Mouse (Mus musculus) limb, embryonic 15.5 days (tissue): Measurements from ENCODE around the gene Sap30. TPM values are rescaled to one million over a fixed set of nuclear protein-coding genes. Genes with fewer than 3 reads are reported as not detected.
A peak's percentile ranks its signal among the peaks of the same experiment; 100 is the strongest.
"Not testable (repeated sequence)": the region's sequence is repeated elsewhere in the genome, so short reads cannot be mapped to it uniquely, and the experiment has no call there.

Experiments used
- ATAC-seq: fragments of 200-750 bp; cut with Nextera tagmentation; 2 replicates; pipeline ENCODE4 v1.8.0; 2017; ENCODE audit warnings: low read depth, moderate TSS enrichment; ENCODE audit not compliant: insufficient number of reproducible peaks, low FRiP score, low TSS enrichment
- H3K27ac ChIP-seq: fragments of 300-500 bp; sonication (generic); 2 replicates; pipeline ENCODE4 v1.5.1; 2015; ENCODE audit warnings: moderate library complexity, mild to moderate bottlenecking, inconsistent platforms
- H3K27me3 ChIP-seq: fragments of 300-500 bp; sonication (generic); 2 replicates; pipeline ENCODE4 v1.6.1; 2015; ENCODE audit warnings: inconsistent platforms
- H3K36me3 ChIP-seq: fragments of 300-500 bp; sonication (generic); 2 replicates; pipeline ENCODE4 v1.6.1; 2015; ENCODE audit warnings: inconsistent platforms
- H3K4me1 ChIP-seq: fragments of 300-500 bp; sonication (generic); 2 replicates; pipeline ENCODE4 v1.6.1; 2015; ENCODE audit warnings: inconsistent platforms
- H3K4me2 ChIP-seq: fragments of 300-500 bp; sonication (generic); 2 replicates; pipeline ENCODE4 v1.6.1; 2015; ENCODE audit warnings: mild to moderate bottlenecking, inconsistent platforms
- H3K4me3 ChIP-seq: fragments of 300-500 bp; sonication (generic); 2 replicates; pipeline ENCODE4 v1.5.1; 2015; ENCODE audit warnings: mild to moderate bottlenecking, inconsistent platforms
- H3K9ac ChIP-seq: fragments of 300-500 bp; sonication (generic); 2 replicates; pipeline ENCODE4 v1.6.1; 2015; ENCODE audit warnings: inconsistent platforms
- H3K9me3 ChIP-seq: fragments of 300-500 bp; sonication (generic); 2 replicates; pipeline ENCODE4 v1.6.1; 2016; ENCODE audit warnings: inconsistent platforms
- WGBS: fragments of 180-500 bp; shearing (Covaris S2); methylation state at CpG from one replicate; pipeline ENCODE4 v1.1.7; 2015; 5-methylcytosine and 5-hydroxymethylcytosine counted together
- polyA plus RNA-seq: library from polyadenylated mRNA; unstranded; fragments of >200 nt; fragmentation: Nextera tagmentation; extraction: Ambion mirVana; gene quantifications from 2 replicates; pipeline ENCODE4 v1.2.1, GENCODE M21; 2015

Gene Sap30
- polyA plus RNA-seq, 1 experiment from 2014 or later: 30.2 TPM

GRCm38 (mm10) chr8:57457942-57458341 is 29.7 kb downstream of the Sap30 start:
- no peaks in the 10 kb centered on the region for H3K27me3 ChIP-seq
- no peaks in the 10 kb centered on the region for H3K36me3 ChIP-seq
- H3K9ac ChIP-seq: no peak overlapping the region
- peak overlapping the region; percentile 75 for H3K27ac ChIP-seq
- WGBS: 35% methylated on average over 3 of the region's 3 CpGs
- no peak overlapping the region for H3K4me3 ChIP-seq
- H3K9me3 ChIP-seq: no peaks in the 10 kb centered on the region
- ATAC-seq: peak; percentile 78
- H3K4me2 ChIP-seq: peak overlapping the region; percentile 19; the same call in 1 of the 2 replicates
- no peaks in the 10 kb centered on the region; the same call in 1 of the 2 replicates for H3K4me1 ChIP-seq

GRCm38 (mm10) chr8:57457152-57457551 is 30.5 kb downstream of the Sap30 start:
- Histone ChIP-seq H3K4me3 (peak overlapping the region; percentile 19), H3K27me3 (no peaks in the 10 kb centered on the region), H3K4me2 (peak overlapping the region; percentile 19; the same call in 1 of the 2 replicates), H3K27ac (peak overlapping the region; percentile 75), H3K9ac (no peak overlapping the region), H3K4me1 (no peaks in the 10 kb centered on the region; the same call in 1 of the 2 replicates), H3K36me3 (no peaks in the 10 kb centered on the region), H3K9me3 (no peaks in the 10 kb centered on the region)
- 41% methylated on average over 6 of the region's 6 CpGs for WGBS
- no peak for ATAC-seq

DNA sequence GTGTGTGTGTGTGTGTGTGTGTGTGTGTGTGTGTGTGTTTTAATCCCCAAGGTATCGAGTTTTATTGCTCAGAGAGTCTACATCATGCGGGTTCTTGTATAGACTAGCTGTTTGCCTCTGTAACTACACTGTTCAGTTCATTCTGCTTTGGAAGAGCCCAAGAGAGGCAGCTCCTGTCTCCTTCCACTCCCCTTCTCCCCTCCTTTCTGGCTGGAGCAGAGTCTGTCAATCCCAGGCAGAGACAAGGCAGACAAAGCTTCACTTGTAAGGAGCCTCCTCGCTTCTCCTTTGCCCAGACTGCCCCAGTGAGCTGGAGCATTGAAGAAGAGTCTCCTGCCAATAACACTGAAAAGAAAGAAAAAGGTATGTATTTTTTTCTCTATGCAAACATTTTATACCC is 31.9 kb downstream of the Sap30 start, which contains the start of gene Scrg1:
Gene Scrg1 (plus strand): TSS at position 159 of the 400 bp plus-strand sequence.
- no peaks in the 10 kb centered on the region for H3K9me3 ChIP-seq
- H3K27ac ChIP-seq: peak within 1 kb of the TSS; percentile 75
- WGBS: 56% methylated on average over 3 of the region's 3 CpGs
- H3K4me3 ChIP-seq: peak within 1 kb of the TSS; percentile 19
- H3K36me3 ChIP-seq: no peaks in the 10 kb centered on the region
- H3K9ac ChIP-seq: no peak within 1 kb of the TSS
- peak within 1 kb of the TSS; percentile 19; the same call in 1 of the 2 replicates for H3K4me2 ChIP-seq
- H3K4me1 ChIP-seq: no peaks in the 10 kb centered on the region; the same call in 1 of the 2 replicates
- peak; percentile 48; the same call in 1 of the 2 replicates for ATAC-seq
- no peaks in the 10 kb centered on the region for H3K27me3 ChIP-seq

GRCm38 (mm10) chr8:57453361-57453760 is 34.3 kb downstream of the Sap30 start:
- Histone ChIP-seq H3K36me3 (no peaks in the 10 kb centered on the region), H3K27ac (no peak overlapping the region), H3K9ac (no peak overlapping the region), H3K27me3 (no peaks in the 10 kb centered on the region), H3K4me1 (no peaks in the 10 kb centered on the region; the same call in 1 of the 2 replicates), H3K9me3 (no peaks in the 10 kb centered on the region), H3K4me2 (no peak overlapping the region), H3K4me3 (no peak overlapping the region)
- WGBS: 58% methylated on average over 2 of the region's 2 CpGs
- ATAC-seq: no peak

DNA sequence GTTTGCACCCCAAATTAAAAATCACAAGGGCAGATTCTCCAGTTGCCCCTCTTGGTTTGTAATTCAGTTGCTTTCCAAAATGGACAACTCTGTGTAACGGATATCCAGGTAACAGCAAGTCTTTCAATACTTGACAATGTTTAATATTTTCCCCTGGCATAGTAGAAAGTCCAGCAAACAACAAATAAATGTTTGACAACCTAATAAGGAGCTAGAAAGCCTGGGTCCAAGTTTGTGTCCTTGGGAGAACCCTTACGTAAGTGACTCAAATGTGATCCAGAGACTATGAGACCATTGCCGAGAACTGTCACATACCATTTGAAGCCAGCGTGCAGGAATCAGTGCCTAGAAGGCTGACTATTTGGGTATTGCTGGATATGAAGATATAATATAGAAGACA is 35.8 kb downstream of the Sap30 start:
- Histone ChIP-seq H3K9me3 (no peaks in the 10 kb centered on the region), H3K27ac (no peak overlapping the region), H3K9ac (no peak overlapping the region), H3K27me3 (no peaks in the 10 kb centered on the region), H3K4me1 (no peaks in the 10 kb centered on the region; the same call in 1 of the 2 replicates), H3K4me2 (no peak overlapping the region), H3K36me3 (no peaks in the 10 kb centered on the region), H3K4me3 (no peak overlapping the region)
- 96% methylated on average over 4 of the region's 4 CpGs for whole genome bisulfite sequencing
- ATAC-seq: no peak

- H3K4me2 ChIP-seq: no peak overlapping the region
- no peaks in the 10 kb centered on the region for H3K27me3 ChIP-seq
- H3K9me3 ChIP-seq: no peaks in the 10 kb centered on the region
- no peaks in the 10 kb centered on the region for H3K36me3 ChIP-seq
- H3K27ac ChIP-seq: no peak overlapping the region
- no peak overlapping the region for H3K9ac ChIP-seq
- 77% methylated on average over 7 of the region's 7 CpGs for WGBS
- H3K4me3 ChIP-seq: no peak overlapping the region
- no peaks in the 10 kb centered on the region for H3K4me1 ChIP-seq
- no peak for ATAC-seq
Measured at GRCm38 (mm10) chr8:57450726-57451125, 36.9 kb downstream of the Sap30 start.

GRCm38 (mm10) chr8:57445901-57446300 is 41.8 kb downstream of the Sap30 start:
- not testable (repeated sequence) for H3K9ac ChIP-seq, H3K9me3 ChIP-seq, H3K4me2 ChIP-seq, H3K4me1 ChIP-seq, H3K4me3 ChIP-seq, H3K27ac ChIP-seq, H3K36me3 ChIP-seq, H3K27me3 ChIP-seq, ATAC-seq
- WGBS: 93% methylated on average over 4 of the region's 5 CpGs

DNA sequence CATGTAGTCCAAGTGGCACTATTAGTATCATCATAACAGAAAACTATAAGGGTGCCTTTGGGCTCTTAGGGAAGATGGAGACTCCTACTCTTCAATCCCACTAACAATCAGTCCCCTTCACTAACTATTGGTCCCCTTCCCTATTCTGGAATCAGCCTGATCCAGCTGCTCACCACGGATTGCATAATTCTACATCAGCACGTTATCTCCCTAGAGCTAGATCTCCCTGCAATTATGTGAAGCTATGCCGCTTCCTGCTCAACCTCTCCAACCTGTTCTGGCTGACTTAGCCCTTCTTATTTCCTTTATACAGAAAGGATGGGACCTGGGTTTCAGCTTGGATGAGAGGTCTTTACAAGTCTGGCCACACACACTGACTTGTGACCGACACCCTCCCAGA is 44.4 kb downstream of the Sap30 start:
- Histone ChIP-seq H3K4me1 (no peaks in the 10 kb centered on the region), H3K9me3 (no peaks in the 10 kb centered on the region), H3K4me3 (no peak overlapping the region), H3K36me3 (no peaks in the 10 kb centered on the region), H3K27ac (no peak overlapping the region), H3K27me3 (peaks cover 4% of the 10 kb centered on the region; the same call in 1 of the 2 replicates), H3K4me2 (no peak overlapping the region), H3K9ac (no peak overlapping the region)
- 61% methylated on average over 4 of the region's 4 CpGs for WGBS
- no peak for ATAC-seq

DNA sequence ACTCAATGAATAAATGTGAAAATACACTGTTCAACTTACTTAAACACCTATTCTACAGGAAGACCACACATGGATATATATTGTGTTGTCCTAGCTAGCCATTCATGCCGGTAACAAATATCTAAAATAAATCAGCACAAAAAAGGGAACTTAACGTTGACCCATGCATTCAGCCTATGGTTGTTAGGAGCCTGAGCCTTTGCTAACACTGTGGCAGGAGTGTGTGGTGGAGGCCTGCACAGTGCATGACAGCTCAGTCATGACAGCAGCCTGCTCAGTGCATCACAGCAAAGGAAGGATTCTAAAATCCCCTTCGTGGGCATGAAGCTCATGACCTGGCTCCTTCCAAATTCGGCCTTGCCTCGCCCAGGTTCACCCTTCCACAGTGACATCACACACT is 46.1 kb downstream of the Sap30 start:
- no peaks in the 10 kb centered on the region for H3K9me3 ChIP-seq
- no peak for ATAC-seq
- H3K27me3 ChIP-seq: peaks cover 4% of the 10 kb centered on the region; the same call in 1 of the 2 replicates
- H3K4me1 ChIP-seq: no peaks in the 10 kb centered on the region
- no peaks in the 10 kb centered on the region for H3K36me3 ChIP-seq
- no peak overlapping the region for H3K4me3 ChIP-seq
- no peak overlapping the region for H3K4me2 ChIP-seq
- WGBS: 69% methylated on average over 5 of the region's 5 CpGs
- no peak overlapping the region for H3K9ac ChIP-seq
- no peak overlapping the region for H3K27ac ChIP-seq

GRCm38 (mm10) chr8:57441131-57441530 is 46.5 kb downstream of the Sap30 start:
- Histone ChIP-seq H3K4me2 (no peak overlapping the region), H3K27ac (no peak overlapping the region), H3K9ac (no peak overlapping the region), H3K9me3 (no peaks in the 10 kb centered on the region), H3K36me3 (no peaks in the 10 kb centered on the region), H3K27me3 (peaks cover 4% of the 10 kb centered on the region; the same call in 1 of the 2 replicates), H3K4me3 (no peak overlapping the region), H3K4me1 (peaks cover 3% of the 10 kb centered on the region)
- no peak for ATAC-seq
- 29% methylated on average over 4 of the region's 4 CpGs for WGBS

- no peak overlapping the region for H3K27ac ChIP-seq
- H3K9me3 ChIP-seq: no peaks in the 10 kb centered on the region
- H3K36me3 ChIP-seq: no peaks in the 10 kb centered on the region
- H3K27me3 ChIP-seq: peaks cover 9% of the 10 kb centered on the region; the same call in 1 of the 2 replicates
- H3K4me2 ChIP-seq: no peak overlapping the region
- 62% methylated on average over 9 of the region's 9 CpGs for WGBS
- peaks cover 11% of the 10 kb centered on the region for H3K4me1 ChIP-seq
- H3K9ac ChIP-seq: no peak overlapping the region
- H3K4me3 ChIP-seq: no peak overlapping the region
- no peak for ATAC-seq
Measured at GRCm38 (mm10) chr8:57436437-57436796, 51.2 kb downstream of the Sap30 start.

DNA sequence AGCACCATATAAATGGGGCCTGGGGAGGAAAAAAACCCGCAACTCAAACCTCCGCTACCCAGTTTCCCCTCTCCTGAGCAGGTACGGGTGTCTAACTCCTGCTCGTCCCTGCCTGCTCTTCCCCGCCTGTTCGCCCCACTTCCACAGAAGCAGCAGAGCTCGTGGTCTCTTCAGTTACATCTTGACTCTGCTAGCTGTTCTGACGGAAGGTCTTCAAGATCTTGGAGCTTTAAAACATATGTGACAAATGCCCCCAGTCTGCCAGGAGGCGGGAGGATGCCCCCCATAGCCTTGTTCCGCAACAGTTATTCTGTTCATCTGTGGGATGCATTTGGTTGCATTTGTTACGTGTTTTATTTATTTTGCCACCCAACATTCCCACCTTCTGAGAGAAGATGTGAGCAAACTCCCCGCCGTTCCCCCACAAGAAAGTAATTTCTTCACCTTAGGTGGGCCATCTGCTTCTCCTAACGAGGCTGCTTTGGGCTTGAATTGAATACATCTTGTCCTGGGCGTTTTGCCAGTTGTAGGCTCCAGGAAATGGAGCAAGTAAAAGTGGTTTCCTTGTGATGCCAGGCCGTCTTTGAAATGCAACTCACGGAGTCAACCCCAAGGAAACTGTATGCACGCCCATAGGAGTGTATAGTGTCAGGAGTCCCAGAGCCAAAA is 51.8 kb downstream of the Sap30 start:
- no peaks in the 10 kb centered on the region for H3K36me3 ChIP-seq
- H3K27ac ChIP-seq: no peak overlapping the region
- no peak overlapping the region; the same call in 1 of the 2 replicates for H3K9ac ChIP-seq
- H3K4me1 ChIP-seq: peaks cover 11% of the 10 kb centered on the region
- peak overlapping the region; percentile 34 for H3K4me2 ChIP-seq
- no peak overlapping the region for H3K4me3 ChIP-seq
- 30% methylated on average over 18 of the region's 18 CpGs for WGBS
- H3K27me3 ChIP-seq: peaks cover 9% of the 10 kb centered on the region; the same call in 1 of the 2 replicates
- ATAC-seq: no peak
- no peaks in the 10 kb centered on the region for H3K9me3 ChIP-seq
